In genomic region chr14:36919146-36919545, GRCm38 (mm10) we compare ENCODE assay signal across 8 mouse cellular contexts. TPM values are rescaled to one million over a fixed set of nuclear protein-coding genes. Genes with fewer than 3 reads are reported as not detected.
DNase-seq lines count a peak whose midpoint lies in the region; ATAC-seq and TF ChIP-seq lines count a peak whose summit lies in the region.

No protein-coding gene starts in this region.

- peak; percentile 74 for ATAC-seq in intestine, embryonic 14.5 days (replicated peaks; ENCODE audit: low FRiP score, low TSS enrichment, low read depth)
- no peak for ATAC-seq in midbrain, embryonic 11.5 days (ENCODE audit: low FRiP score)
- no peak for ATAC-seq in monocyte, adult 5-6 weeks (replicated peaks; ENCODE audit: insufficient number of reproducible peaks, low FRiP score, low TSS enrichment, poor library complexity, severe bottlenecking)

- no peaks in the 10 kb centered on the region for H3K27me3 ChIP-seq in intestine, embryonic 14.5 days (replicated peaks; ENCODE audit: control insufficient read depth, insufficient read depth, low read length)
- no peaks in the 10 kb centered on the region for H3K27me3 ChIP-seq in midbrain, embryonic 11.5 days (ENCODE audit: control insufficient read depth, insufficient read depth, low read length)

- peak overlapping the region; percentile 37 for H3K4me2 ChIP-seq in intestine, embryonic 14.5 days (ENCODE audit: low read length)
- no peak overlapping the region; the same call in 1 of the 2 replicates for H3K4me2 ChIP-seq in midbrain, embryonic 11.5 days

- peak overlapping the region; percentile 16 for H3K4me3 ChIP-seq in intestine, embryonic 14.5 days (ENCODE audit: low read depth, low read length)
- peak overlapping the region; percentile 47 for H3K4me3 ChIP-seq in left cerebral cortex, adult 2 months
- H3K4me3 ChIP-seq in midbrain, embryonic 11.5 days (ENCODE audit: low read depth, low read length), result no peak overlapping the region

- TF ChIP-seq CTCF in left cerebral cortex, adult 2 months (IDR thresholded peaks at IDR 0.05), result no peak

- H3K4me1 ChIP-seq in intestine, embryonic 14.5 days (replicated peaks; ENCODE audit: control insufficient read depth, insufficient read depth, low read length), result 0 out of 2 replicates have a peak, but pooled peaks cover 7% of the 10 kb centered on the region
- H3K4me1 ChIP-seq in midbrain, embryonic 11.5 days (ENCODE audit: control insufficient read depth, insufficient read depth, low read length), result no peaks in the 10 kb centered on the region

- intact Hi-C loops in left cerebral cortex, adult 2 months (cut with DNase I), result loop anchor here (5.0 kb wide), 1 partner anchor 37 kb away; no protein-coding TSS in a partner anchor

- no peaks in the 10 kb centered on the region for H3K9me3 ChIP-seq in intestine, embryonic 14.5 days (ENCODE audit: control insufficient read depth, low read length)
- no peaks in the 10 kb centered on the region for H3K9me3 ChIP-seq in midbrain, embryonic 11.5 days (ENCODE audit: control insufficient read depth, low read length)

- DNase-seq in adrenal gland, adult (ENCODE audit: inconsistent age in 2 of 2, low spot score in 1 of 2), result peak; percentile 69 to 85
- DNase-seq in embryo, embryonic 10 days (ENCODE audit: low spot score), result peak; percentile 61
- peak; percentile 79 for DNase-seq in gastrocnemius, postnatal 10 days
- DNase-seq in intestine, embryonic 14.5 days (ENCODE audit: low spot score), result peak; percentile 71
- DNase-seq in left cerebral cortex, adult 2 months (ENCODE audit: extremely low spot score in 1 of 2, low spot score in 2 of 2), result peak; percentile 66 to 67
- DNase-seq in midbrain, embryonic 11.5 days (ENCODE audit: low spot score, missing footprints), result peak; percentile 77
- peak; percentile 60 for DNase-seq in telencephalon, adult 2 months (ENCODE audit: low read depth, low spot score)

- peak overlapping the region; percentile 89 for H3K27ac ChIP-seq in intestine, embryonic 14.5 days (ENCODE audit: low read depth)
- H3K27ac ChIP-seq in left cerebral cortex, adult 2 months, result peak overlapping the region; percentile 91
- no peak overlapping the region; the same call in 1 of the 2 replicates for H3K27ac ChIP-seq in midbrain, embryonic 11.5 days (ENCODE audit: low read depth, low read length)

- H3K36me3 ChIP-seq in intestine, embryonic 14.5 days (ENCODE audit: control insufficient read depth, insufficient read depth, low read length), result 0 out of 2 replicates have a peak, but pooled peaks cover 5% of the 10 kb centered on the region
- no peaks in the 10 kb centered on the region for H3K36me3 ChIP-seq in midbrain, embryonic 11.5 days (ENCODE audit: control insufficient read depth, insufficient read depth, low read length)

- 0 out of 2 replicates have a peak overlapping the region, but pooled peaks have one; percentile 27 for H3K9ac ChIP-seq in intestine, embryonic 14.5 days (ENCODE audit: low read length)
- no peak overlapping the region for H3K9ac ChIP-seq in midbrain, embryonic 11.5 days (ENCODE audit: low read length)

- WGBS in intestine, embryonic 14.5 days, result 30% methylated on average over 13 of the region's 13 CpGs
- 68% methylated on average over 13 of the region's 13 CpGs for WGBS in midbrain, embryonic 11.5 days

RNA-seq across cellular contexts. Expression of gene Ccser2, which starts 49.4 kb away (rescaled TPM):
- 10 to 100 TPM; 62.3 to 66.3 TPM for total RNA-seq in gastrocnemius, postnatal 10 days (2021)
- 27.3 and 31.1 TPM in 2 replicates for polyA plus RNA-seq in intestine, embryonic 14.5 days (2014; fragmentation: Nextera tagmentation; extraction: Ambion mirVana)
- 10 to 100 TPM; 83.8 to 85.8 TPM for total RNA-seq in left cerebral cortex, adult 2 months (2021)
- 27.5 and 29.2 TPM in 2 replicates for polyA plus RNA-seq in midbrain, embryonic 11.5 days (2014; fragmentation: Nextera tagmentation; extraction: Ambion mirVana)
- 16.0 to 36.6 TPM (median 32.1 TPM) in 3 replicates for total RNA-seq in monocyte, adult 5-6 weeks (2017)
